Mouse (Mus musculus): ENCODE measurements around the gene Rad51b. TPM values are rescaled to one million over a fixed set of nuclear protein-coding genes. Genes with fewer than 3 reads are reported as not detected.

The Rad51b gene
- polyA plus RNA-seq, 1 experiment from 2014 or later = 4.9 TPM

- Histone ChIP-seq H3K9me3 (replicated peaks; ENCODE audit: control insufficient read depth, low read length) (no peaks in the 10 kb centered on the region), H3K4me3 (ENCODE audit: low read depth, low read length) (no peak overlapping the region), H3K4me1 (ENCODE audit: control insufficient read depth, insufficient read depth, low read length) (no peaks in the 10 kb centered on the region), H3K4me2 (ENCODE audit: low read depth, low read length) (no peak overlapping the region), H3K27ac (replicated peaks; ENCODE audit: low read depth, low read length) (no peak overlapping the region), H3K36me3 (replicated peaks; ENCODE audit: control insufficient read depth, insufficient read depth, low read depth, low read length) (no peaks in the 10 kb centered on the region), H3K9ac (replicated peaks; ENCODE audit: low read length) (no peak overlapping the region), H3K27me3 (ENCODE audit: control insufficient read depth, insufficient read depth, low read length) (no peaks in the 10 kb centered on the region)
- 89% methylated on average over 8 of the region's 8 CpGs for WGBS
- ATAC-seq (replicated peaks; ENCODE audit: insufficient number of reproducible peaks, low FRiP score, low TSS enrichment, low read depth) (no peak), DNase-seq (ENCODE audit: low spot score) (no peak)
Measured at GRCm38 (mm10) chr12:79338791-79339190, 41.7 kb downstream of the Rad51b start.

DNA sequence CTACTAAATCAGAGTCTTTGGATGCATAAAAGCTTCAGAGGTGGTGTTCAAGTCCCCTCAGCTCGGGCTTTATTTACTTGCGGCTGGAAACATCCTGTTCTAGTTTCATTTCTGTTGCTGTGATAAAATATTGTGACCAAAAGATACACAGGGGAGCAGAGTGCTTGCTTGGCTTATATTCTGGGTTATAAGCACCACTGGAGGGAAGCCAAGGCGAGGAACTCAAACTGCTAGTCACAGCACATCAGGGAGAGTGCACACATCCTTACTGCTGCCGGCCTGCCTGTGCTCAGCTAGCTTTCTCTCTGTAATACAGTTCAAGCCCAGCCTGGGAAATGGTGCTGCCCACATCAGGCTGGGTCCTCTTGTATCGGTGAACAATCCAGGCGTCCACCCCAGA is 43.4 kb downstream of the Rad51b start:
- H3K9ac ChIP-seq (replicated peaks; ENCODE audit: low read length) = no peak overlapping the region
- DNase-seq (ENCODE audit: low spot score) (no peak), ATAC-seq (replicated peaks; ENCODE audit: insufficient number of reproducible peaks, low FRiP score, low TSS enrichment, low read depth) (no peak)

GRCm38 (mm10) chr12:79341291-79341845 is 44.3 kb downstream of the Rad51b start:
- H3K9me3 ChIP-seq (replicated peaks; ENCODE audit: control insufficient read depth, low read length) = no peaks in the 10 kb centered on the region
- H3K4me1 ChIP-seq (ENCODE audit: control insufficient read depth, insufficient read depth, low read length) = no peaks in the 10 kb centered on the region; the same call in 1 of the 2 replicates
- no peak for DNase-seq (ENCODE audit: low spot score)
- no peak overlapping the region for H3K4me2 ChIP-seq (ENCODE audit: low read depth, low read length)
- no peak overlapping the region for H3K4me3 ChIP-seq (ENCODE audit: low read depth, low read length)
- H3K9ac ChIP-seq (replicated peaks; ENCODE audit: low read length) = no peak overlapping the region
- no peaks in the 10 kb centered on the region for H3K27me3 ChIP-seq (ENCODE audit: control insufficient read depth, insufficient read depth, low read length)
- ATAC-seq (replicated peaks; ENCODE audit: insufficient number of reproducible peaks, low FRiP score, low TSS enrichment, low read depth) = no peak
- 64% methylated on average over 6 of the region's 6 CpGs for WGBS
- no peaks in the 10 kb centered on the region for H3K36me3 ChIP-seq (replicated peaks; ENCODE audit: control insufficient read depth, insufficient read depth, low read depth, low read length)
- no peak overlapping the region for H3K27ac ChIP-seq (replicated peaks; ENCODE audit: low read depth, low read length)

More for the DNA sequence above, 43.4 kb downstream of the Rad51b start:
- Histone ChIP-seq H3K4me2 (ENCODE audit: low read depth, low read length) (no peak overlapping the region), H3K9me3 (replicated peaks; ENCODE audit: control insufficient read depth, low read length) (no peaks in the 10 kb centered on the region), H3K27me3 (ENCODE audit: control insufficient read depth, insufficient read depth, low read length) (no peaks in the 10 kb centered on the region), H3K4me3 (ENCODE audit: low read depth, low read length) (no peak overlapping the region), H3K27ac (replicated peaks; ENCODE audit: low read depth, low read length) (no peak overlapping the region), H3K36me3 (replicated peaks; ENCODE audit: control insufficient read depth, insufficient read depth, low read depth, low read length) (no peaks in the 10 kb centered on the region), H3K4me1 (ENCODE audit: control insufficient read depth, insufficient read depth, low read length) (no peaks in the 10 kb centered on the region)
- 86% methylated on average over 6 of the region's 6 CpGs for WGBS

- Histone ChIP-seq H3K4me1 (ENCODE audit: control insufficient read depth, insufficient read depth, low read length) (no peaks in the 10 kb centered on the region; the same call in 1 of the 2 replicates), H3K9me3 (replicated peaks; ENCODE audit: control insufficient read depth, low read length) (no peaks in the 10 kb centered on the region), H3K9ac (replicated peaks; ENCODE audit: low read length) (no peak overlapping the region), H3K27me3 (ENCODE audit: control insufficient read depth, insufficient read depth, low read length) (no peaks in the 10 kb centered on the region), H3K36me3 (replicated peaks; ENCODE audit: control insufficient read depth, insufficient read depth, low read depth, low read length) (no peaks in the 10 kb centered on the region), H3K4me2 (ENCODE audit: low read depth, low read length) (no peak overlapping the region), H3K27ac (replicated peaks; ENCODE audit: low read depth, low read length) (no peak overlapping the region), H3K4me3 (ENCODE audit: low read depth, low read length) (no peak overlapping the region)
- no peak for DNase-seq (ENCODE audit: low spot score)
- no peak for ATAC-seq (replicated peaks; ENCODE audit: insufficient number of reproducible peaks, low FRiP score, low TSS enrichment, low read depth)
- 46% methylated on average over 5 of the region's 5 CpGs for WGBS
Measured at GRCm38 (mm10) chr12:79346198-79346733, 49.2 kb downstream of the Rad51b start.

DNA sequence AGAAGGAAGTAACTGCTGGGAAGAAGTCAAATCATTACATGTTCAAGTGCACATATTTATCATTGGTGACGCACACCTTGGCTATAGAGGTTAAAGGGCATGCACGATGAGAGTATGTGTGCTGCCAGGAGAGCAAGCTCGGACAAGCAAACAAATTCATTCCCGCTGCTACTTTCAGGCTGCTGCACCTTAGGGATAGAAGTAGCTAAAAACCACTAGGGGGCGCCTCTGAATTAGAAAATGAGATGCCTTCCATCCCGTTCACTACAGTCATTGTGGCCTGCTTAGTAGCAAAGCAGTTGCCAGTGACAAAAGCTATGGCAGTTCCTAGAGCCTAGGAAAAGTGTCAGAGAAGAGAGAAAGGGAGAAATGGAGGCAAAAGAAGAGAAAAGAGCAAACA is 50.6 kb downstream of the Rad51b start:
- peak; percentile 59; the same call in 1 of the 2 replicates for ATAC-seq (replicated peaks; ENCODE audit: insufficient number of reproducible peaks, low FRiP score, low TSS enrichment, low read depth)
- no peaks in the 10 kb centered on the region for H3K27me3 ChIP-seq (ENCODE audit: control insufficient read depth, insufficient read depth, low read length)
- 7% methylated on average over 6 of the region's 6 CpGs for WGBS

DNA sequence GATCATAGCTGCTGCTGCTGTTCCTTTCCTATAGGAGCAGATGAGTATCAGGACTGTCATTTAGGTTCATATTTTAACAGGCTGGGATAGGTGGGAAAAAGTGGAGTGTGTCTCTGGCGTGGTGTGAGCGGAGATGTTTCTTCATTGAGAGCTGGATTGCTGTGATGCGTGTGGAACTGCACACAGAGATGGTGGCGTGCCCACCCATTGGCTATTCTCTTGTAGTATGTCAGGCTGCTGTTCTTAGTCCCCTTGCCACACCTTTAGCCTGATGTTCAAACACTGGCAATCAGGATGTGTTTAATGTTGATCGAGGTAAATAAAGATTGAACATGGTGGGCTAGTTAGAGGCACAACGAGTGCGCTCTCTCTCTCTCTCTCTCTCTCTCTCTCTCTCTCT is 54.4 kb downstream of the Rad51b start:
- Histone ChIP-seq H3K9ac (replicated peaks; ENCODE audit: low read length) (no peak overlapping the region), H3K4me3 (ENCODE audit: low read depth, low read length) (no peak overlapping the region), H3K4me2 (ENCODE audit: low read depth, low read length) (no peak overlapping the region), H3K27me3 (ENCODE audit: control insufficient read depth, insufficient read depth, low read length) (no peaks in the 10 kb centered on the region), H3K36me3 (replicated peaks; ENCODE audit: control insufficient read depth, insufficient read depth, low read depth, low read length) (no peaks in the 10 kb centered on the region), H3K9me3 (replicated peaks; ENCODE audit: control insufficient read depth, low read length) (no peaks in the 10 kb centered on the region), H3K4me1 (ENCODE audit: control insufficient read depth, insufficient read depth, low read length) (no peaks in the 10 kb centered on the region), H3K27ac (replicated peaks; ENCODE audit: low read depth, low read length) (no peak overlapping the region)
- ATAC-seq (replicated peaks; ENCODE audit: insufficient number of reproducible peaks, low FRiP score, low TSS enrichment, low read depth) = no peak
- 90% methylated on average over 7 of the region's 7 CpGs for WGBS
- DNase-seq (ENCODE audit: low spot score) = no peak

More for the DNA sequence above, 50.6 kb downstream of the Rad51b start:
- Histone ChIP-seq H3K9ac (replicated peaks; ENCODE audit: low read length) (no peak overlapping the region), H3K4me3 (ENCODE audit: low read depth, low read length) (no peak overlapping the region), H3K36me3 (replicated peaks; ENCODE audit: control insufficient read depth, insufficient read depth, low read depth, low read length) (no peaks in the 10 kb centered on the region), H3K9me3 (replicated peaks; ENCODE audit: control insufficient read depth, low read length) (no peaks in the 10 kb centered on the region), H3K4me1 (ENCODE audit: control insufficient read depth, insufficient read depth, low read length) (no peaks in the 10 kb centered on the region; the same call in 1 of the 2 replicates), H3K4me2 (ENCODE audit: low read depth, low read length) (no peak overlapping the region), H3K27ac (replicated peaks; ENCODE audit: low read depth, low read length) (no peak overlapping the region)
- DNase-seq (ENCODE audit: low spot score) = peak; percentile 91

DNA sequence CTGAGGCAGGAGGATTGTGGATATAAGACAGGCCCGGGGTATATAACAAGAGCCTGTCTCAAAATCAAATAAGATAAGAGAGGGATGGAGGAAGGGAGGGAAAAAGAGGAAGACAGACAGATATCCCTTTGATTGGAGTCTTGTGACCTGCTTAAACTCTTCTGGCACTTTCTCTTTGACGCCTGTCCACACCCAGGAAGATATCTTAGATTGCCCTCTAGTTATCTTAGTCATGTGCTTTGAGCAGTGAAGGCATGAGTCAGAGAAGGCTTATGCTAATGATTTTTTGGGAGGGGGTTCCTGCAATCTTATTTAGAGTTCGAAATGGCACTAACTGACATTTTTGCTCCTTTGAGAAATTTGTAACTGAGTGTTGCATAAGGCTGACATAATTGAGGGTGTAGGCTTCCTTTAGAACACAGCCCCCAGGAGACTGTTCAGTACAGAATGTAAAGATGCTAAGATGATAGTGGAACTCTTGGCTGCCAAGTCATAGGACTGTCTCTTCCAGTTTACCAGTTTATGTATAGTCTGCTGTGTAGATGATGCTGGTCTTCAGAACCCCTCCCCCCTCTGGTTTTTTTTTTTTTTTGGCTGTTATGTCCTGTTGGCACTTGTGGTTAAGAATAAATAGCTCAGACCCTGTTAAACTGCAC is 55.1 kb downstream of the Rad51b start:
- no peak overlapping the region for H3K9ac ChIP-seq (replicated peaks; ENCODE audit: low read length)
- DNase-seq (ENCODE audit: low spot score) (no peak), ATAC-seq (replicated peaks; ENCODE audit: insufficient number of reproducible peaks, low FRiP score, low TSS enrichment, low read depth) (no peak)
- WGBS = 80% methylated on average over 3 of the region's 3 CpGs
- H3K36me3 ChIP-seq (replicated peaks; ENCODE audit: control insufficient read depth, insufficient read depth, low read depth, low read length) = no peaks in the 10 kb centered on the region
- no peak overlapping the region for H3K4me2 ChIP-seq (ENCODE audit: low read depth, low read length)
- no peaks in the 10 kb centered on the region for H3K9me3 ChIP-seq (replicated peaks; ENCODE audit: control insufficient read depth, low read length)
- no peaks in the 10 kb centered on the region for H3K27me3 ChIP-seq (ENCODE audit: control insufficient read depth, insufficient read depth, low read length)
- no peaks in the 10 kb centered on the region for H3K4me1 ChIP-seq (ENCODE audit: control insufficient read depth, insufficient read depth, low read length)
- no peak overlapping the region for H3K27ac ChIP-seq (replicated peaks; ENCODE audit: low read depth, low read length)
- H3K4me3 ChIP-seq (ENCODE audit: low read depth, low read length) = no peak overlapping the region

DNA sequence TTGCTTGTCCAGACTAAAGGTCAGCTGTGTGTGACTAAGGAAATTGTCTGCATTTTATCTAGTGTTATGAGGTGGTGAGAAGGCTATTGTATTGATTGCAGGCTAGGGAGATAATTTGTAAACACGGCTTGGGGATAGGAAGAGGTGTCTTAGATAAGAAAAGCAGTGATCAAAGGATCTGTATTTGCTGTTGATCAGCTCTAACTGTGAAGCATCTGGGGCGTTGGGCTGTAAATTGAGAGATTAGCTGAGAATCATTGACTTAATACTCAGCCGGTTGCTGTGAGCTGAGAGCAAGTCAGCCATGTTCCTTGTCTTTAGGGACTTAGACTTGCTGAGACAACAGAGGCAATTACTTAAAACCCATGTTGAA is 55.6 kb downstream of the Rad51b start:
- no peak overlapping the region for H3K27ac ChIP-seq (replicated peaks; ENCODE audit: low read depth, low read length)

More for the DNA sequence above, 55.6 kb downstream of the Rad51b start:
- Histone ChIP-seq H3K9ac (replicated peaks; ENCODE audit: low read length) (no peak overlapping the region), H3K9me3 (replicated peaks; ENCODE audit: control insufficient read depth, low read length) (no peaks in the 10 kb centered on the region), H3K36me3 (replicated peaks; ENCODE audit: control insufficient read depth, insufficient read depth, low read depth, low read length) (no peaks in the 10 kb centered on the region), H3K27me3 (ENCODE audit: control insufficient read depth, insufficient read depth, low read length) (no peaks in the 10 kb centered on the region), H3K4me2 (ENCODE audit: low read depth, low read length) (no peak overlapping the region), H3K4me3 (ENCODE audit: low read depth, low read length) (no peak overlapping the region), H3K4me1 (ENCODE audit: control insufficient read depth, insufficient read depth, low read length) (no peaks in the 10 kb centered on the region)
- WGBS = 30% methylated on average over 3 of the region's 3 CpGs
- ATAC-seq (replicated peaks; ENCODE audit: insufficient number of reproducible peaks, low FRiP score, low TSS enrichment, low read depth) = no peak
- no peak for DNase-seq (ENCODE audit: low spot score)

All from embryonic facial prominence, embryonic 11.5 days (tissue).